Mouse (Mus musculus): Measurements from ENCODE around the gene Mark2. TPM values are rescaled to one million over a fixed set of nuclear protein-coding genes. Genes with fewer than 3 reads are reported as not detected.

The Mark2 gene
- polyA plus RNA-seq, 1 experiment from 2014 or later = 40.5 TPM

Other genes with a start within 250 kb of the Mark2 start
- gene Flrt1, start 236.1 kb downstream of the Mark2 start, polyA plus RNA-seq (2015; fragmentation: Nextera tagmentation; extraction: Ambion mirVana) = 8.8 and 11.3 TPM in 2 replicates
- 246 and 249 TPM in 2 replicates for gene Otub1, start 135.5 kb downstream of the Mark2 start, polyA plus RNA-seq (2015; fragmentation: Nextera tagmentation; extraction: Ambion mirVana)
- gene Cox8a, start 124.2 kb downstream of the Mark2 start, polyA plus RNA-seq (2015; fragmentation: Nextera tagmentation; extraction: Ambion mirVana) = 1,071 and 1,270 TPM in 2 replicates
- gene Naa40, start 100.7 kb downstream of the Mark2 start, polyA plus RNA-seq (2015; fragmentation: Nextera tagmentation; extraction: Ambion mirVana) = 60.6 and 66.9 TPM in 2 replicates
- gene Rcor2, start 74.5 kb downstream of the Mark2 start, polyA plus RNA-seq (2015; fragmentation: Nextera tagmentation; extraction: Ambion mirVana) = 10.5 and 18.5 TPM in 2 replicates
- gene Spindoc, start 41.1 kb upstream of the Mark2 start, polyA plus RNA-seq (2015; fragmentation: Nextera tagmentation; extraction: Ambion mirVana) = 23.4 and 34.0 TPM in 2 replicates
- 11.2 and 12.4 TPM in 2 replicates for gene 2700081O15Rik, start 75.8 kb upstream of the Mark2 start, polyA plus RNA-seq (2015; fragmentation: Nextera tagmentation; extraction: Ambion mirVana)
- 693 and 702 TPM in 2 replicates for gene Rtn3, start 141.4 kb upstream of the Mark2 start, polyA plus RNA-seq (2015; fragmentation: Nextera tagmentation; extraction: Ambion mirVana)
- 5.7 and 5.8 TPM in 2 replicates for gene Atl3, start 152.2 kb upstream of the Mark2 start, polyA plus RNA-seq (2015; fragmentation: Nextera tagmentation; extraction: Ambion mirVana)
- gene Pla2g16, start 215.6 kb upstream of the Mark2 start, polyA plus RNA-seq (2015; fragmentation: Nextera tagmentation; extraction: Ambion mirVana) = 6.0 and 8.6 TPM in 2 replicates

Data from hindbrain, embryonic 16.5 days (tissue).